ENCODE assay signal across 27 mouse cellular contexts in genomic region chr2:95054636-95055035, GRCm38 (mm10).
A peak's percentile ranks its signal among the peaks of the same experiment; 100 is the strongest.
DNase-seq lines count a peak whose midpoint lies in the region; ATAC-seq lines count a peak whose summit lies in the region.
"Had no signal": no experiment of that assay in that cellular context is flagged by ENCODE, and none has a peak within 500 bp of the region (broad histone marks: within the 10 kb centered on the region; RNA-seq: fewer than 3 reads in every experiment).

No protein-coding gene starts in this region.

- no peaks in the 10 kb centered on the region for H3K9me3 ChIP-seq in hindbrain, embryonic 14.5 days (ENCODE audit: control insufficient read depth, low read length)
- no peaks in the 10 kb centered on the region for H3K9me3 ChIP-seq in hindbrain, embryonic 13.5 days
- no peaks in the 10 kb centered on the region for H3K9me3 ChIP-seq in neural tube, embryonic 11.5 days (ENCODE audit: control insufficient read depth, low read length)
- no peaks in the 10 kb centered on the region for H3K9me3 ChIP-seq in neural tube, embryonic 15.5 days (replicated peaks)
- no peaks in the 10 kb centered on the region for H3K9me3 ChIP-seq in intestine, embryonic 16.5 days (ENCODE audit: control insufficient read depth, low read length)
- H3K9me3 ChIP-seq: kidney, embryonic 15.5 days; limb, embryonic 12.5 days; liver, embryonic 15.5 days; neural tube, embryonic 13.5 days had no signal

- no peak overlapping the region for H3K4me3 ChIP-seq in hindbrain, embryonic 14.5 days (replicated peaks; ENCODE audit: low read length)
- no peak overlapping the region for H3K4me3 ChIP-seq in hindbrain, embryonic 13.5 days
- no peak overlapping the region for H3K4me3 ChIP-seq in neural tube, embryonic 11.5 days (ENCODE audit: low read depth, low read length)
- no peak overlapping the region for H3K4me3 ChIP-seq in neural tube, embryonic 15.5 days (replicated peaks)
- H3K4me3 ChIP-seq in intestine, embryonic 16.5 days (ENCODE audit: low read length) = no peak overlapping the region
- H3K4me3 ChIP-seq: kidney, embryonic 15.5 days; left cerebral cortex, adult 2 months; limb, embryonic 12.5 days; liver, embryonic 15.5 days; myocyte; neural tube, embryonic 13.5 days had no signal

- no peaks in the 10 kb centered on the region for H3K27me3 ChIP-seq in hindbrain, embryonic 14.5 days (ENCODE audit: control insufficient read depth, insufficient read depth, low read length)
- H3K27me3 ChIP-seq in hindbrain, embryonic 13.5 days = no peaks in the 10 kb centered on the region
- no peaks in the 10 kb centered on the region for H3K27me3 ChIP-seq in neural tube, embryonic 11.5 days (ENCODE audit: control insufficient read depth, insufficient read depth, low read length)
- H3K27me3 ChIP-seq in neural tube, embryonic 15.5 days (replicated peaks) = no peaks in the 10 kb centered on the region
- H3K27me3 ChIP-seq in intestine, embryonic 16.5 days (replicated peaks; ENCODE audit: control insufficient read depth, insufficient read depth, low read length) = no peaks in the 10 kb centered on the region
- H3K27me3 ChIP-seq: CH12.LX; kidney, embryonic 15.5 days; limb, embryonic 12.5 days; liver, embryonic 15.5 days; neural tube, embryonic 13.5 days had no signal

- H3K27ac ChIP-seq in hindbrain, embryonic 14.5 days = 0 out of 2 replicates have a peak overlapping the region, but pooled peaks have one; percentile 24
- H3K27ac ChIP-seq in hindbrain, embryonic 13.5 days = no peak overlapping the region
- no peak overlapping the region for H3K27ac ChIP-seq in neural tube, embryonic 11.5 days (ENCODE audit: low read depth, low read length)
- H3K27ac ChIP-seq in neural tube, embryonic 15.5 days (replicated peaks) = no peak overlapping the region
- H3K27ac ChIP-seq in intestine, embryonic 16.5 days (ENCODE audit: low read length) = no peak overlapping the region
- H3K27ac ChIP-seq: kidney, embryonic 15.5 days; left cerebral cortex, adult 2 months; limb, embryonic 12.5 days; liver, embryonic 15.5 days; neural tube, embryonic 13.5 days had no signal

- peaks cover 8% of the 10 kb centered on the region; the same call in 1 of the 2 replicates for H3K4me1 ChIP-seq in hindbrain, embryonic 14.5 days (replicated peaks; ENCODE audit: control insufficient read depth, insufficient read depth, low read length)
- peaks cover 4% of the 10 kb centered on the region; the same call in 1 of the 2 replicates for H3K4me1 ChIP-seq in hindbrain, embryonic 13.5 days (replicated peaks)
- no peaks in the 10 kb centered on the region for H3K4me1 ChIP-seq in neural tube, embryonic 11.5 days (ENCODE audit: control insufficient read depth, insufficient read depth, low read length)
- H3K4me1 ChIP-seq in neural tube, embryonic 15.5 days = peaks cover 4% of the 10 kb centered on the region; the same call in 1 of the 2 replicates
- no peaks in the 10 kb centered on the region for H3K4me1 ChIP-seq in intestine, embryonic 16.5 days (ENCODE audit: control insufficient read depth, insufficient read depth, low read length)
- H3K4me1 ChIP-seq: kidney, embryonic 15.5 days; limb, embryonic 12.5 days; liver, embryonic 15.5 days had no signal

- WGBS in hindbrain, embryonic 14.5 days = 9% methylated on average over 1 of the region's 1 CpGs
- WGBS in hindbrain, embryonic 13.5 days = 14% methylated on average over 1 of the region's 1 CpGs
- WGBS in neural tube, embryonic 11.5 days = 43% methylated on average over 1 of the region's 1 CpGs
- 9% methylated on average over 1 of the region's 1 CpGs for WGBS in neural tube, embryonic 15.5 days
- WGBS in intestine, embryonic 16.5 days = 32% methylated on average over 1 of the region's 1 CpGs

- no peaks in the 10 kb centered on the region for H3K36me3 ChIP-seq in hindbrain, embryonic 14.5 days (replicated peaks; ENCODE audit: control insufficient read depth, insufficient read depth)
- H3K36me3 ChIP-seq in hindbrain, embryonic 13.5 days = no peaks in the 10 kb centered on the region
- H3K36me3 ChIP-seq in neural tube, embryonic 11.5 days (ENCODE audit: control insufficient read depth, insufficient read depth, low read length) = no peaks in the 10 kb centered on the region
- H3K36me3 ChIP-seq in neural tube, embryonic 15.5 days = no peaks in the 10 kb centered on the region
- no peaks in the 10 kb centered on the region for H3K36me3 ChIP-seq in intestine, embryonic 16.5 days (ENCODE audit: control insufficient read depth, insufficient read depth, low read length)
- H3K36me3 ChIP-seq: kidney, embryonic 15.5 days; limb, embryonic 12.5 days; liver, embryonic 15.5 days; neural tube, embryonic 13.5 days had no signal

- ATAC-seq in hindbrain, embryonic 14.5 days (ENCODE audit: low FRiP score) = no peak
- ATAC-seq in hindbrain, embryonic 13.5 days (ENCODE audit: low FRiP score) = no peak
- ATAC-seq in neural tube, embryonic 11.5 days (ENCODE audit: insufficient read depth, low FRiP score, low TSS enrichment) = no peak
- no peak for ATAC-seq in neural tube, embryonic 15.5 days (ENCODE audit: low FRiP score)
- ATAC-seq in intestine, embryonic 16.5 days = no peak
- ATAC-seq: activated CD4-positive, CD25-positive, alpha-beta regulatory T cell, adult 4 months; inflammation-experienced regulatory T-cells, adult 6 months had no signal

- peak; percentile 2 for DNase-seq in embryo, embryonic 10.5 days (ENCODE audit: low spot score)
- DNase-seq in embryo, embryonic 9.5 days (ENCODE audit: extremely low spot score) = no peak
- DNase-seq in hindbrain, embryonic 14.5 days (ENCODE audit: low spot score) = no peak
- peak; percentile 13 for DNase-seq in neural tube, embryonic 11.5 days (ENCODE audit: low spot score)
- DNase-seq: adrenal gland, adult 2 months; adrenal gland, postnatal 36 days; cerebellum, adult 8-10 months; cerebellum, postnatal 36 days; gastrocnemius, postnatal 10 days; kidney, adult 18-20 months; kidney, postnatal 25 days; lung, embryonic 14.5 days; lung, postnatal 14 days; right cerebral cortex, postnatal 25 days; thymus, postnatal 14 days had no signal

- no peak overlapping the region for H3K4me2 ChIP-seq in hindbrain, embryonic 14.5 days (replicated peaks)
- no peak overlapping the region for H3K4me2 ChIP-seq in hindbrain, embryonic 13.5 days
- no peak overlapping the region for H3K4me2 ChIP-seq in neural tube, embryonic 11.5 days (ENCODE audit: low read depth)
- no peak overlapping the region for H3K4me2 ChIP-seq in neural tube, embryonic 15.5 days
- no peak overlapping the region for H3K4me2 ChIP-seq in intestine, embryonic 16.5 days (ENCODE audit: low read depth, low read length)
- H3K4me2 ChIP-seq: kidney, embryonic 15.5 days; limb, embryonic 12.5 days; liver, embryonic 15.5 days; lung, embryonic 14.5 days; neural tube, embryonic 13.5 days had no signal

- no peak overlapping the region for H3K9ac ChIP-seq in hindbrain, embryonic 14.5 days
- no peak overlapping the region for H3K9ac ChIP-seq in hindbrain, embryonic 13.5 days
- H3K9ac ChIP-seq in neural tube, embryonic 11.5 days (ENCODE audit: low read length) = no peak overlapping the region
- H3K9ac ChIP-seq in neural tube, embryonic 15.5 days (replicated peaks) = no peak overlapping the region
- no peak overlapping the region for H3K9ac ChIP-seq in intestine, embryonic 16.5 days (ENCODE audit: low read depth, low read length)
- H3K9ac ChIP-seq: kidney, embryonic 15.5 days; limb, embryonic 12.5 days; liver, embryonic 15.5 days; lung, embryonic 14.5 days; neural tube, embryonic 13.5 days had no signal

Comparison
In these comparisons a context has a peak if more than half of its experiments do, and no peak if none do; other contexts are left out.
1. DNase-seq: peak in embryo, embryonic 10.5 days (single experiment) and neural tube, embryonic 11.5 days (single experiment); none in embryo, embryonic 9.5 days (single experiment) and hindbrain, embryonic 14.5 days (single experiment).